Mouse (Mus musculus) brain, embryonic 14.5 days (tissue): ENCODE results near the gene Adamts9.

Source experiments
- CTCF ChIP-seq: fragments of 200-500 bp; IDR thresholded peaks from 2 replicates; pipeline ENCODE4 v1.5.1; 2012; ENCODE audit warnings: inconsistent platforms, mild to moderate bottlenecking, moderate library complexity, borderline replicate concordance; ENCODE audit not compliant: insufficient read depth, insufficient read length; ENCODE audit errors: extremely low read depth
- POLR2A ChIP-seq: fragments of 200-500 bp; IDR thresholded peaks from 2 replicates; pipeline ENCODE4 v1.6.1; 2012; ENCODE audit warnings: mild to moderate bottlenecking, inconsistent platforms, borderline replicate concordance; ENCODE audit not compliant: poor library complexity, insufficient read depth, insufficient read length, severe bottlenecking; ENCODE audit errors: extremely low read depth

DNA sequence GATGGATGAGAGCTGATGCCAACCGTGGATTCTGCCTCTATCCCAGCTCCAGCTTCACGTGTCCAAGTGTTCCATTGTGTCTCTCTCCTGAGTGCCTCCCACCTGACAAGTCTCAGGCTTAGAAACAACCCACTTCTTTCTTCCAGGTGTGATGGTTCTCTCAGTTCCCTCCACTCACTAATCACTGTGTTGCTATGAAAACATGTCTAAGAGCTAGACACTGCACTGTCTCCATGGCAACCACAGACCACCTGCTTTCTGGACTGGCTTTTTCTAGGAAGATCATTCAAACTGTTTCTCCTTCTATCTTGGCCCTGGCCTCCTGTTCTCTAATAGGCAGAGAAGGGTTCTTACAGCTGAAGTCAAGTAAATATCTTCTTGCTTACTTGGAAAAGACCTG, 190.6 kb downstream of the Adamts9 start:
- no peak for TF ChIP-seq CTCF
- TF ChIP-seq POLR2A, result no peak
